Mouse (Mus musculus): ENCODE results near the gene Dusp14.

DNA sequence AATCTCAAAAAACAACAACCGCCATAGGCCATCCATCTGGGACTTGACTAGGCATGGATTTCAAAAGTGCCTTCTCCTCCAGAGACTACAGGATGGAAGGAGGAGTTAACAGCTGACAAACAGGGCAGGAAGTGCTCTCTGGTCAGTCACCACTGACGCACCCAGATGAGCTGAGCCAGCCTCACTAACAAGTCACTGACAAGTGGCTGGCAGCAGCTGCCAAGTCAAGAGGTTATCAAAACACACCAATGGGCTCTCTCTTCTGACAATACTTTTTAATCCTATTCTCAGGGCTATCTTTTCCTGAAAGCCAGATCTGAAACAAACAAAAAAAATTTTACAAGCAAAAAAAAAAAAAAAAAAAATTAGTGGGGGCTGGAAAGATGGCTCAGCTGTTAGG, 6.3 kb downstream of the Dusp14 start:
- TF ChIP-seq POLR2A (IDR thresholded peaks at IDR 0.05; ENCODE audit: low read depth, low read length): no peak
- TF ChIP-seq CTCF (IDR thresholded peaks at IDR 0.05; ENCODE audit: extremely low read depth, insufficient read depth, insufficient read length, insufficient replicate concordance): no peak
